Mouse (Mus musculus): Measurements from ENCODE around the gene Gbe1.

Gene Gbe1

GRCm38 (mm10) chr16:70602326-70602725, 288.6 kb downstream of the Gbe1 start:
- no peak for DNase-seq

DNA sequence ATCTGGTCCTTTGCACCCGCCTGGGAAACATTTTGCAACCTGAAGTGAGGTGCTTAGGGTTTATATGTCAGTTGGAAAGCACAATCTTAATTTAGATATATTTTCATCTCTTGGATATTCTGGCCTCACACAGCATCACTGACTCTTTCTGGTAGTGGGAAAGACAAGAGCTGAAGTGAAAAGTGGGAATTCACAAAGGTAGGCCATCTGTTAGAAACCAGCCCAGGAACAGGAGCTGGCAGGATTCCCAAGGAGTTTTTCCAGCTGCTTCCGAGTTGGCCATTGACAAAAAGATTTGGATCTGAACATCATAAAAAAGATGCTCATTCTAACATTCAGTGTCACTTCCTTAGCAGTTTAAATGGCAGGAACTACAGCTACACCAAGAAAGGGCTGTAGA, 294.6 kb downstream of the Gbe1 start:
- DNase-seq: no peak

- DNase-seq: no peak
Observed at GRCm38 (mm10) chr16:70617691-70618090, 303.9 kb downstream of the Gbe1 start.

GRCm38 (mm10) chr16:70618168-70618567, 304.4 kb downstream of the Gbe1 start:
- DNase-seq: no peak

Data from cerebellum, adult 11 months (tissue).